Mouse (Mus musculus) gastrocnemius, adult 2 months (tissue): ENCODE data around the gene Madd. TPM values are rescaled to one million over a fixed set of nuclear protein-coding genes. Genes with fewer than 3 reads are reported as not detected.
"Not testable (repeated sequence)": the region's sequence is repeated elsewhere in the genome, so short reads cannot be mapped to it uniquely, and the experiment has no call there.

Experiments
- DNase-seq: peaks from one replicate; pipeline ENCODE4 v3.0.0; 2022
- H3K27ac ChIP-seq: fragments of 200-600 bp; 2 replicates; pipeline ENCODE4 v1.8.1; 2022; ENCODE audit warnings: mild to moderate bottlenecking
- H3K4me3 ChIP-seq: fragments of 200-600 bp; 2 replicates; pipeline ENCODE4 v1.8.1; 2022; ENCODE audit warnings: mild to moderate bottlenecking, moderate library complexity
- CTCF ChIP-seq: fragments of 200-600 bp; IDR thresholded peaks from 2 replicates; pipeline ENCODE4 v1.8.1; 2022; ENCODE audit warnings: antibody characterized with exemption, mild to moderate bottlenecking, moderate library complexity
- intact Hi-C: fragments of 180-260 bp; cut with DNase I; formaldehyde crosslinking; loops from one replicate; pipeline ENCODE4 v1.15.1; 2025
- total RNA-seq, 2 experiments: library from RNA; stranded (reverse); gene quantifications; 2 replicates each; pipeline ENCODE4 v1.2.3; 2021

The Madd gene
- total RNA-seq, 2 experiments from 2014 or later = 2.9 to 4.0 TPM

GRCm38 (mm10) chr2:91117585-91118275 is 65.9 kb downstream of the Madd start, which contains the start of gene Mybpc3:
Mybpc3 (plus strand) TSS chr2:91118144.
- H3K27ac ChIP-seq = no peak within 1 kb of the TSS
- H3K4me3 ChIP-seq = no peak within 1 kb of the TSS
- TF ChIP-seq CTCF = no peak
- no peak for DNase-seq
- intact Hi-C loops = loop anchor here (2.0 to 5.0 kb wide), 3 partner anchors 120 to 360 kb away; partner anchors contain the start of gene Ddb2

- H3K4me3 ChIP-seq = no peak overlapping the region
- DNase-seq = no peak
- no peak overlapping the region for H3K27ac ChIP-seq
- TF ChIP-seq CTCF = no peak
- intact Hi-C loops = loop anchor here (2.0 to 5.0 kb wide), 3 partner anchors 120 to 360 kb away; partner anchors contain the start of gene Ddb2
Observed at GRCm38 (mm10) chr2:91116842-91117241, 66.8 kb downstream of the Madd start.

GRCm38 (mm10) chr2:91115578-91115970 is 68.1 kb downstream of the Madd start:
- Histone ChIP-seq H3K27ac (peak overlapping the region; percentile 77), H3K4me3 (peak overlapping the region; percentile 70)
- TF ChIP-seq CTCF = no peak
- DNase-seq = no peak
- intact Hi-C loops = loop anchor here (1.0 to 5.0 kb wide), 3 partner anchors 79 to 362 kb away; partner anchors contain the start of gene Ddb2

- intact Hi-C loops = loop anchor here (1.0 to 5.0 kb wide), 3 partner anchors 79 to 362 kb away; partner anchors contain the start of gene Ddb2
- Histone ChIP-seq H3K4me3 (peak overlapping the region; percentile 70), H3K27ac (peak overlapping the region; percentile 77)
- peak; percentile 98 for DNase-seq
- no peak; the same call in 1 of the 2 replicates for TF ChIP-seq CTCF
Observed at GRCm38 (mm10) chr2:91114781-91115577, 68.7 kb downstream of the Madd start.

- no peak for TF ChIP-seq CTCF
- no peak for DNase-seq
- Histone ChIP-seq H3K4me3 (no peak overlapping the region), H3K27ac (no peak overlapping the region)
- intact Hi-C loops = no loop called here
Observed at GRCm38 (mm10) chr2:91113852-91114251, 69.8 kb downstream of the Madd start.

GRCm38 (mm10) chr2:91113334-91113733 is 70.3 kb downstream of the Madd start:
- Histone ChIP-seq H3K4me3 (no peak overlapping the region), H3K27ac (no peak overlapping the region)
- DNase-seq = no peak
- intact Hi-C loops = no loop called here
- TF ChIP-seq CTCF = no peak

GRCm38 (mm10) chr2:91112491-91112890 is 71.1 kb downstream of the Madd start:
- intact Hi-C loops = no loop called here
- no peak overlapping the region for H3K4me3 ChIP-seq
- TF ChIP-seq CTCF = no peak
- no peak for DNase-seq
- H3K27ac ChIP-seq = no peak overlapping the region

- H3K27ac ChIP-seq, intact Hi-C loops, DNase-seq, H3K4me3 ChIP-seq: not testable (repeated sequence)
Observed at GRCm38 (mm10) chr2:91111832-91112231, 71.8 kb downstream of the Madd start.

GRCm38 (mm10) chr2:91110429-91110828 is 73.2 kb downstream of the Madd start:
- no peak for DNase-seq
- no peak overlapping the region for H3K4me3 ChIP-seq
- no peak for TF ChIP-seq CTCF
- intact Hi-C loops = no loop called here
- no peak overlapping the region for H3K27ac ChIP-seq

GRCm38 (mm10) chr2:91109807-91110385 is 73.7 kb downstream of the Madd start:
- intact Hi-C loops = no loop called here
- Histone ChIP-seq H3K4me3 (no peak overlapping the region), H3K27ac (no peak overlapping the region)
- DNase-seq = no peak
- no peak for TF ChIP-seq CTCF

- no peak overlapping the region for H3K27ac ChIP-seq
- DNase-seq = no peak
- intact Hi-C loops = no loop called here
- TF ChIP-seq CTCF = no peak
- H3K4me3 ChIP-seq = no peak overlapping the region
Observed at GRCm38 (mm10) chr2:91109241-91109640, 74.4 kb downstream of the Madd start.

GRCm38 (mm10) chr2:91108156-91108555 is 75.5 kb downstream of the Madd start:
- TF ChIP-seq CTCF = no peak
- no peak for DNase-seq
- intact Hi-C loops = no loop called here
- no peak overlapping the region for H3K27ac ChIP-seq
- no peak overlapping the region for H3K4me3 ChIP-seq

GRCm38 (mm10) chr2:91101124-91101740 is 82.4 kb downstream of the Madd start:
- peak overlapping the region; percentile 75 for H3K27ac ChIP-seq
- intact Hi-C loops = loop anchor here (1.0 to 2.0 kb wide), 2 partner anchors 31 to 234 kb away; partner anchors contain the start of gene Slc39a13
- peak; percentile 96 for TF ChIP-seq CTCF
- H3K4me3 ChIP-seq = no peak overlapping the region
- peak; percentile 94 for DNase-seq
